Mouse (Mus musculus) stomach, embryonic 14.5 days (tissue): Measurements from ENCODE around the gene Gm13040. TPM values are rescaled to one million over a fixed set of nuclear protein-coding genes. Genes with fewer than 3 reads are reported as not detected.
"Not testable (repeated sequence)": the region's sequence is repeated elsewhere in the genome, so short reads cannot be mapped to it uniquely, and the experiment has no call there.

Experiments used
- ATAC-seq: fragments of 200-750 bp; cut with Nextera tagmentation; 2 replicates; pipeline ENCODE4 v1.8.0; 2017; ENCODE audit warnings: low read depth, moderate TSS enrichment; ENCODE audit not compliant: insufficient number of reproducible peaks, insufficient read depth, low FRiP score
- H3K27ac ChIP-seq: fragments of 300-500 bp; sonication (generic); 2 replicates; pipeline ENCODE4 v1.5.1; 2014; ENCODE audit warnings: mild to moderate bottlenecking, low read length, moderate library complexity, mixed read lengths
- H3K27me3 ChIP-seq: fragments of 300-500 bp; sonication (generic); 2 replicates; pipeline ENCODE4 v1.6.1; 2014; ENCODE audit warnings: low read length, control low read depth, mixed read lengths; ENCODE audit not compliant: control insufficient read depth, insufficient read depth
- H3K36me3 ChIP-seq: fragments of 300-500 bp; sonication (generic); 2 replicates; pipeline ENCODE4 v1.6.1; 2014; ENCODE audit warnings: mild to moderate bottlenecking, control low read depth, low read length, moderate library complexity, mixed read lengths; ENCODE audit not compliant: control insufficient read depth, insufficient read depth
- H3K4me1 ChIP-seq: fragments of 300-500 bp; sonication (generic); 2 replicates; pipeline ENCODE4 v1.6.1; 2014; ENCODE audit warnings: low read length, control low read depth, mixed read lengths; ENCODE audit not compliant: control insufficient read depth, insufficient read depth
- H3K4me2 ChIP-seq: fragments of 300-500 bp; sonication (generic); replicated peaks from 2 replicates; pipeline ENCODE4 v1.6.1; 2014; ENCODE audit warnings: low read depth, low read length, control low read depth
- H3K4me3 ChIP-seq: fragments of 300-500 bp; sonication (generic); 2 replicates; pipeline ENCODE4 v1.5.1; 2014; ENCODE audit warnings: low read depth, low read length, control low read depth
- H3K9ac ChIP-seq: fragments of 300-500 bp; sonication (generic); replicated peaks from 2 replicates; pipeline ENCODE4 v1.6.1; 2014; ENCODE audit warnings: low read depth, mild to moderate bottlenecking, control low read depth, low read length, moderate library complexity, mixed read lengths
- H3K9me3 ChIP-seq: fragments of 300-500 bp; sonication (generic); 2 replicates; pipeline ENCODE4 v1.6.1; 2016; ENCODE audit warnings: low read depth, low read length, control low read depth; ENCODE audit not compliant: control insufficient read depth
- WGBS: fragments of 180-500 bp; shearing (Covaris S2); extraction: QIAGEN DNeasy Blood & Tissue Kit; methylation state at CpG from one replicate; pipeline ENCODE4 v1.1.7; 2014; 5-methylcytosine and 5-hydroxymethylcytosine counted together
- polyA plus RNA-seq: library from polyadenylated mRNA; unstranded; fragments of >200 nt; fragmentation: Nextera tagmentation; extraction: Ambion mirVana; gene quantifications from 2 replicates; pipeline ENCODE4 v1.2.1, GENCODE M21; 2014

Gm13040 gene
- not detected in 2 replicates for polyA plus RNA-seq

- H3K4me2 ChIP-seq, H3K4me1 ChIP-seq, H3K9me3 ChIP-seq, ATAC-seq, H3K27ac ChIP-seq, H3K36me3 ChIP-seq, H3K9ac ChIP-seq, H3K4me3 ChIP-seq, H3K27me3 ChIP-seq: not testable (repeated sequence)
- no CpG with 5 or more reads among the region's 3 CpGs for WGBS
These were observed at the start of gene Gm13040 for GRCm38 (mm10) chr4:143535654-143536053. Gm13040 (plus strand) TSS chr4:143535954.

- 87% methylated on average over 3 of the region's 3 CpGs for WGBS
- Histone ChIP-seq H3K9me3 (no peaks in the 10 kb centered on the region), H3K36me3 (no peaks in the 10 kb centered on the region), H3K27me3 (no peaks in the 10 kb centered on the region), H3K9ac (no peak within 1 kb of the TSS), H3K4me2 (no peak within 1 kb of the TSS), H3K4me3 (no peak within 1 kb of the TSS), H3K4me1 (no peaks in the 10 kb centered on the region), H3K27ac (no peak within 1 kb of the TSS)
- ATAC-seq, result no peak
These were observed 24.7 kb upstream of the Gm13040 start, which contains the start of gene Gm13043 for GRCm38 (mm10) chr4:143511043-143511442. Gm13043 (plus strand) TSS chr4:143511343.

- WGBS, result no CpG with 5 or more reads among the region's 3 CpGs
- H3K4me1 ChIP-seq, H3K27me3 ChIP-seq, ATAC-seq, H3K4me2 ChIP-seq, H3K9me3 ChIP-seq, H3K27ac ChIP-seq, H3K9ac ChIP-seq, H3K4me3 ChIP-seq, H3K36me3 ChIP-seq: not testable (repeated sequence)
These were observed 15.6 kb downstream of the Gm13040 start, which contains the start of the genes BC080695 and Gm13057 for GRCm38 (mm10) chr4:143551400-143551799. BC080695 (plus strand) TSS chr4:143551700. Gm13057 (plus strand) TSS chr4:143551709.

Other genes starting within 250 kb of the Gm13040 start
- gene Pdpn, start 236.4 kb upstream of the Gm13040 start, polyA plus RNA-seq, result 35.4 and 41.3 TPM in 2 replicates
- not detected in 2 replicates for gene Lrrc38, start 186.2 kb upstream of the Gm13040 start, polyA plus RNA-seq
- gene Pramel1, start 141.5 kb upstream of the Gm13040 start, polyA plus RNA-seq, result not detected in 2 replicates
- 15.1 and 18.4 TPM in 2 replicates for gene Pramef8, start 123.5 kb upstream of the Gm13040 start, polyA plus RNA-seq
- not detected in 2 replicates for gene Oog4, start 85.6 kb upstream of the Gm13040 start, polyA plus RNA-seq
- not detected in 2 replicates for gene Gm13043, start 24.6 kb upstream of the Gm13040 start, polyA plus RNA-seq
- gene BC080695, start 15.7 kb downstream of the Gm13040 start, polyA plus RNA-seq, result not detected in 2 replicates
- not detected in 2 replicates for gene Gm13057, start 15.8 kb downstream of the Gm13040 start, polyA plus RNA-seq
- gene Gm13083, start 79.0 kb downstream of the Gm13040 start, polyA plus RNA-seq, result not detected in 2 replicates
- not detected in 2 replicates for gene Gm13088, start 121.3 kb downstream of the Gm13040 start, polyA plus RNA-seq
- gene Gm13089, start 166.8 kb downstream of the Gm13040 start, polyA plus RNA-seq, result not detected in 2 replicates
- not detected in 2 replicates for gene Gm13078, start 183.5 kb downstream of the Gm13040 start, polyA plus RNA-seq